Mouse (Mus musculus): ENCODE data around the gene Hcn1. TPM values are rescaled to one million over a fixed set of nuclear protein-coding genes. Genes with fewer than 3 reads are reported as not detected.

The Hcn1 gene
- total and polyA plus RNA-seq, 3 experiments: not detected

- no peak overlapping the region for H3K27ac ChIP-seq (ENCODE audit: control insufficient read depth, low read depth, low read length)
- no peak overlapping the region for H3K9ac ChIP-seq (ENCODE audit: control insufficient read depth, low read depth, low read length, poor library complexity, severe bottlenecking)
- no peaks in the 10 kb centered on the region for H3K79me2 ChIP-seq (ENCODE audit: control insufficient read depth, insufficient read depth, low read length, poor library complexity)
- H3K9me3 ChIP-seq (replicated peaks; ENCODE audit: insufficient read depth, low read length): no peaks in the 10 kb centered on the region
- TF ChIP-seq ELF1 (IDR thresholded peaks at IDR 0.05; ENCODE audit: low read depth, low read length) (no peak), SIN3A (IDR thresholded peaks at IDR 0.05; ENCODE audit: low read length) (no peak), JUND (IDR thresholded peaks at IDR 0.05; ENCODE audit: low read depth, low read length) (no peak), USF1 (IDR thresholded peaks at IDR 0.05; ENCODE audit: low read depth, low read length) (no peak), POLR2A (IDR thresholded peaks at IDR 0.05; ENCODE audit: control insufficient read depth in 1 of 2, insufficient read depth in 1 of 2, low read depth in 1 of 2, low read length in 2 of 2, poor library complexity in 1 of 2) (no peak), ZC3H11A (IDR thresholded peaks at IDR 0.05; ENCODE audit: low read depth, low read length) (no peak), MAX (IDR thresholded peaks at IDR 0.05; ENCODE audit: low read length) (no peak), GATA1 (IDR thresholded peaks at IDR 0.05; ENCODE audit: low read depth, low read length) (no peak), UBTF (IDR thresholded peaks at IDR 0.05; ENCODE audit: borderline replicate concordance, insufficient read depth, low read depth, low read length) (no peak), MYC (IDR thresholded peaks at IDR 0.05; ENCODE audit: low read depth, low read length) (no peak), BHLHE40 (IDR thresholded peaks at IDR 0.05; ENCODE audit: borderline replicate concordance, low read depth, low read length) (no peak)
- no peaks in the 10 kb centered on the region for H3K36me3 ChIP-seq (ENCODE audit: control insufficient read depth in 1 of 2, insufficient read depth in 2 of 2, low read length in 2 of 2)
- DNase-seq (ENCODE audit: low read depth, low spot score): no peak
- no peaks in the 10 kb centered on the region for H3K27me3 ChIP-seq (ENCODE audit: control insufficient read depth in 1 of 2, insufficient read depth in 2 of 2, low read length in 2 of 2)
- H3K4me1 ChIP-seq (ENCODE audit: control insufficient read depth in 1 of 2, insufficient read depth in 2 of 2, low read length in 2 of 2): no peaks in the 10 kb centered on the region
- no peak overlapping the region for H3K4me3 ChIP-seq (ENCODE audit: control insufficient read depth in 1 of 2, insufficient read depth in 1 of 2, low read depth in 2 of 2, low read length in 2 of 2)
Measured at GRCm38 (mm10) chr13:117975382-117975781, 373.3 kb downstream of the Hcn1 start.

- Histone ChIP-seq H3K27ac (ENCODE audit: control insufficient read depth, low read depth, low read length) (no peak overlapping the region), H3K9me3 (replicated peaks; ENCODE audit: insufficient read depth, low read length) (no peaks in the 10 kb centered on the region), H3K4me3 (ENCODE audit: control insufficient read depth in 1 of 2, insufficient read depth in 1 of 2, low read depth in 2 of 2, low read length in 2 of 2) (no peak overlapping the region), H3K9ac (ENCODE audit: control insufficient read depth, low read depth, low read length, poor library complexity, severe bottlenecking) (no peak overlapping the region), H3K27me3 (ENCODE audit: control insufficient read depth in 1 of 2, insufficient read depth in 2 of 2, low read length in 2 of 2) (no peaks in the 10 kb centered on the region), H3K4me1 (ENCODE audit: control insufficient read depth in 1 of 2, insufficient read depth in 2 of 2, low read length in 2 of 2) (no peaks in the 10 kb centered on the region), H3K79me2 (ENCODE audit: control insufficient read depth, insufficient read depth, low read length, poor library complexity) (no peaks in the 10 kb centered on the region), H3K36me3 (ENCODE audit: control insufficient read depth in 1 of 2, insufficient read depth in 2 of 2, low read length in 2 of 2) (no peaks in the 10 kb centered on the region)
- DNase-seq (ENCODE audit: low read depth, low spot score): no peak
- TF ChIP-seq POLR2A (IDR thresholded peaks at IDR 0.05; ENCODE audit: control insufficient read depth in 1 of 2, insufficient read depth in 1 of 2, low read depth in 1 of 2, low read length in 2 of 2, poor library complexity in 1 of 2) (no peak), RCOR1 (IDR thresholded peaks at IDR 0.05; ENCODE audit: low read depth, low read length) (no peak), EP300 (IDR thresholded peaks at IDR 0.05; ENCODE audit: low read depth in 1 of 2, low read length in 2 of 2) (no peak), MYC (IDR thresholded peaks at IDR 0.05; ENCODE audit: low read depth, low read length) (no peak), MAX (IDR thresholded peaks at IDR 0.05; ENCODE audit: low read length) (no peak), SIN3A (IDR thresholded peaks at IDR 0.05; ENCODE audit: low read length) (no peak), USF1 (IDR thresholded peaks at IDR 0.05; ENCODE audit: low read depth, low read length) (no peak)
Measured at GRCm38 (mm10) chr13:117975823-117976222, 373.7 kb downstream of the Hcn1 start.

- no peaks in the 10 kb centered on the region for H3K27me3 ChIP-seq (ENCODE audit: control insufficient read depth in 1 of 2, insufficient read depth in 2 of 2, low read length in 2 of 2)
- H3K36me3 ChIP-seq (ENCODE audit: control insufficient read depth in 1 of 2, insufficient read depth in 2 of 2, low read length in 2 of 2): no peaks in the 10 kb centered on the region
- H3K4me3 ChIP-seq (ENCODE audit: control insufficient read depth in 1 of 2, insufficient read depth in 1 of 2, low read depth in 2 of 2, low read length in 2 of 2): no peak overlapping the region
- H3K9me3 ChIP-seq (replicated peaks; ENCODE audit: insufficient read depth, low read length): no peaks in the 10 kb centered on the region
- H3K27ac ChIP-seq (ENCODE audit: control insufficient read depth, low read depth, low read length): no peak overlapping the region
- H3K79me2 ChIP-seq (ENCODE audit: control insufficient read depth, insufficient read depth, low read length, poor library complexity): no peaks in the 10 kb centered on the region
- H3K9ac ChIP-seq (ENCODE audit: control insufficient read depth, low read depth, low read length, poor library complexity, severe bottlenecking): no peak overlapping the region
- H3K4me1 ChIP-seq (ENCODE audit: control insufficient read depth in 1 of 2, insufficient read depth in 2 of 2, low read length in 2 of 2): no peaks in the 10 kb centered on the region
- DNase-seq (ENCODE audit: low read depth, low spot score): no peak
- TF ChIP-seq ELF1 (IDR thresholded peaks at IDR 0.05; ENCODE audit: low read depth, low read length) (no peak), JUND (IDR thresholded peaks at IDR 0.05; ENCODE audit: low read depth, low read length) (no peak), POLR2A (IDR thresholded peaks at IDR 0.05; ENCODE audit: control insufficient read depth in 1 of 2, insufficient read depth in 1 of 2, low read depth in 1 of 2, low read length in 2 of 2, poor library complexity in 1 of 2) (no peak), TAL1 (IDR thresholded peaks at IDR 0.05; ENCODE audit: low read length) (no peak), USF1 (IDR thresholded peaks at IDR 0.05; ENCODE audit: low read depth, low read length) (no peak), CHD1 (IDR thresholded peaks at IDR 0.05; ENCODE audit: low read depth, low read length) (no peak), USF2 (IDR thresholded peaks at IDR 0.05; ENCODE audit: borderline replicate concordance in 1 of 2, insufficient read depth in 1 of 2, low read depth in 1 of 2, low read length in 2 of 2) (no peak), ZC3H11A (IDR thresholded peaks at IDR 0.05; ENCODE audit: low read depth, low read length) (no peak), POLR2AphosphoS5 (IDR thresholded peaks at IDR 0.05; ENCODE audit: borderline replicate concordance, low read depth, low read length) (no peak), BHLHE40 (IDR thresholded peaks at IDR 0.05; ENCODE audit: borderline replicate concordance, low read depth, low read length) (no peak), SMC3 (IDR thresholded peaks at IDR 0.05; ENCODE audit: low read depth, low read length) (no peak)
Measured at GRCm38 (mm10) chr13:117984339-117984738, 382.2 kb downstream of the Hcn1 start.
